Mouse (Mus musculus): ENCODE data around the gene Edaradd.

- TF ChIP-seq POLR2A (IDR thresholded peaks at IDR 0.05; ENCODE audit: extremely low read depth, insufficient read depth, low read length), result no peak
- no peak for TF ChIP-seq CTCF (IDR thresholded peaks at IDR 0.05; ENCODE audit: low read depth, low read length)
Measured at GRCm38 (mm10) chr13:12442008-12442587, 78.1 kb downstream of the Edaradd start.
